Mouse (Mus musculus) c-Kit-positive CD71-positive TER-119-negative erythroid progenitor cells, embryonic 14.5 days (primary cell): ENCODE data around the gene Cib1.

Experiments used
- DNase-seq: peaks from one replicate; pipeline ENCODE4 v3.0.0-alpha.2; 2013; ENCODE audit warnings: low read depth

Gene Cib1

GRCm38 (mm10) chr7:80232489-80233029 is at the start of gene Cib1, which contains the start of gene Gdpgp1:
TSS of gene Cib1 (minus strand) at chr7:80232813.
TSS of gene Gdpgp1 (plus strand) at chr7:80232865.
- DNase-seq = peak; percentile 93

- no peak for DNase-seq
Measured at GRCm38 (mm10) chr7:80281646-80282045, 49.0 kb upstream of the Cib1 start.

- DNase-seq = no peak
Measured at GRCm38 (mm10) chr7:80280998-80281397, 48.4 kb upstream of the Cib1 start.

GRCm38 (mm10) chr7:80280032-80280431 is 47.4 kb upstream of the Cib1 start:
- no peak for DNase-seq

- DNase-seq = no peak
Measured at GRCm38 (mm10) chr7:80276374-80276773, 43.8 kb upstream of the Cib1 start.

GRCm38 (mm10) chr7:80273456-80273855 is 40.8 kb upstream of the Cib1 start:
- DNase-seq = no peak

- no peak for DNase-seq
Measured at GRCm38 (mm10) chr7:80269751-80270255, 37.2 kb upstream of the Cib1 start.

- DNase-seq = peak; percentile 95
Measured at GRCm38 (mm10) chr7:80268897-80269750, 36.5 kb upstream of the Cib1 start, which contains the start of gene Vps33b. TSS of gene Vps33b (plus strand) at chr7:80269649.

- DNase-seq = no peak
Measured at GRCm38 (mm10) chr7:80267764-80268163, 35.2 kb upstream of the Cib1 start.

GRCm38 (mm10) chr7:80264606-80265005 is 32.0 kb upstream of the Cib1 start:
- no peak for DNase-seq

GRCm38 (mm10) chr7:80261372-80261990 is 28.9 kb upstream of the Cib1 start:
- no peak for DNase-seq

GRCm38 (mm10) chr7:80260625-80261371 is 28.2 kb upstream of the Cib1 start, which contains the start of gene Ngrn:
TSS of gene Ngrn (plus strand) at chr7:80261215.
- peak; percentile 73 for DNase-seq

GRCm38 (mm10) chr7:80257706-80258105 is 25.1 kb upstream of the Cib1 start:
- DNase-seq = no peak

GRCm38 (mm10) chr7:80255981-80256380 is 23.4 kb upstream of the Cib1 start:
- no peak for DNase-seq

GRCm38 (mm10) chr7:80252886-80253285 is 20.3 kb upstream of the Cib1 start:
- no peak for DNase-seq

- DNase-seq = no peak
Measured at GRCm38 (mm10) chr7:80252437-80252836, 19.8 kb upstream of the Cib1 start.

GRCm38 (mm10) chr7:80246859-80247258 is 14.2 kb upstream of the Cib1 start:
- DNase-seq = no peak

- peak; percentile 94 for DNase-seq
Measured at GRCm38 (mm10) chr7:80246148-80246721, 13.6 kb upstream of the Cib1 start, which contains the start of gene Ttll13. TSS of gene Ttll13 (plus strand) at chr7:80246376.

- no peak for DNase-seq
Measured at GRCm38 (mm10) chr7:80244851-80245250, 12.2 kb upstream of the Cib1 start.

GRCm38 (mm10) chr7:80241661-80242060 is 9.0 kb upstream of the Cib1 start:
- DNase-seq = no peak

- DNase-seq = no peak
Measured at GRCm38 (mm10) chr7:80238542-80238941, 5.9 kb upstream of the Cib1 start.
